Mouse (Mus musculus) frontal cortex, adult 2 months (tissue): Measurements from ENCODE around the gene Mettl27. TPM values are rescaled to one million over a fixed set of nuclear protein-coding genes. Genes with fewer than 3 reads are reported as not detected.
"Not testable (repeated sequence)": the region's sequence is repeated elsewhere in the genome, so short reads cannot be mapped to it uniquely, and the experiment has no call there.

Experiments
- DNase-seq, 2 experiments: peaks; one replicate each; pipeline ENCODE4 v3.0.0; 2022; ENCODE audit warnings: low spot score in 1 of 2; ENCODE audit errors: extremely low spot score in 1 of 2
- polyA plus RNA-seq: library from polyadenylated mRNA; depleted of rRNA; stranded (reverse); fragments of >200 nt; gene quantifications from 2 replicates; pipeline ENCODE4 v1.2.3, GENCODE M21; 2012

The Mettl27 gene
- polyA plus RNA-seq, 1 experiment = 14.9 TPM

GRCm38 (mm10) chr5:134919097-134919496 lies 13.1 kb upstream of the Mettl27 start:
- no peak for DNase-seq

- DNase-seq = no peak
Measured at GRCm38 (mm10) chr5:134920106-134920687, 12.0 kb upstream of the Mettl27 start.

- DNase-seq = no peak
Measured at GRCm38 (mm10) chr5:134921106-134921505, 11.1 kb upstream of the Mettl27 start.

GRCm38 (mm10) chr5:134923141-134923540 lies 9.0 kb upstream of the Mettl27 start:
- no peak for DNase-seq

GRCm38 (mm10) chr5:134926726-134927125 lies 5.4 kb upstream of the Mettl27 start:
- DNase-seq = no peak

GRCm38 (mm10) chr5:134929988-134930387 lies 2.2 kb upstream of the Mettl27 start:
- DNase-seq = no peak

- DNase-seq = peak; percentile 7 to 68
Measured at GRCm38 (mm10) chr5:134932903-134933276, 722 bp downstream of the Mettl27 start.

- DNase-seq = no peak
Measured at GRCm38 (mm10) chr5:134933281-134933680, 1.1 kb downstream of the Mettl27 start.

- not testable (repeated sequence) for DNase-seq
Measured at GRCm38 (mm10) chr5:134933686-134934085, 1.5 kb downstream of the Mettl27 start.

GRCm38 (mm10) chr5:134934666-134935065 lies 2.5 kb downstream of the Mettl27 start:
- DNase-seq = no peak

GRCm38 (mm10) chr5:134936051-134936450 lies 3.9 kb downstream of the Mettl27 start:
- DNase-seq = no peak

GRCm38 (mm10) chr5:134936626-134937185 lies 4.5 kb downstream of the Mettl27 start:
- DNase-seq = no peak

GRCm38 (mm10) chr5:134939069-134939468 lies 6.9 kb downstream of the Mettl27 start:
- no peak for DNase-seq

- not testable (repeated sequence) for DNase-seq
Measured at GRCm38 (mm10) chr5:134939554-134939953, 7.4 kb downstream of the Mettl27 start.

GRCm38 (mm10) chr5:134941472-134942209 lies 9.5 kb downstream of the Mettl27 start:
- no peak for DNase-seq

- no peak for DNase-seq
Measured at GRCm38 (mm10) chr5:134942740-134943139, 10.6 kb downstream of the Mettl27 start.

GRCm38 (mm10) chr5:134944179-134944578 lies 12.0 kb downstream of the Mettl27 start:
- DNase-seq = no peak

- no peak for DNase-seq
Measured at GRCm38 (mm10) chr5:134945266-134945959, 13.2 kb downstream of the Mettl27 start.

GRCm38 (mm10) chr5:134946063-134946856 lies 14.1 kb downstream of the Mettl27 start:
- DNase-seq = no peak

GRCm38 (mm10) chr5:134946857-134947255 lies 14.7 kb downstream of the Mettl27 start, which contains the start of gene Cldn4:
Gene Cldn4 (minus strand): TSS chr5:134946934.
- no peak for DNase-seq
